Mouse (Mus musculus): ENCODE measurements at regions not wholly inside any gene's neighbourhood (a gene's known extent, or its start where the extent isn't known, plus 50 kb on each side); places are given as distances from the start of the nearest gene placed in this dataset.

- TF ChIP-seq E2F4 (IDR thresholded peaks at IDR 0.05; ENCODE audit: insufficient replicate concordance, low read depth, low read length) (no peak), SIN3A (IDR thresholded peaks at IDR 0.05; ENCODE audit: low read length) (no peak)
Measured at GRCm38 (mm10) chr17:3792597-3792996, 96.5 kb upstream of the Nox3 start.

Data from CH12.LX (cell line).